Mouse (Mus musculus): ENCODE data around the gene Amigo1.
"Not testable (repeated sequence)": the region's sequence is repeated elsewhere in the genome, so short reads cannot be mapped to it uniquely, and the experiment has no call there.

Amigo1 gene

DNA sequence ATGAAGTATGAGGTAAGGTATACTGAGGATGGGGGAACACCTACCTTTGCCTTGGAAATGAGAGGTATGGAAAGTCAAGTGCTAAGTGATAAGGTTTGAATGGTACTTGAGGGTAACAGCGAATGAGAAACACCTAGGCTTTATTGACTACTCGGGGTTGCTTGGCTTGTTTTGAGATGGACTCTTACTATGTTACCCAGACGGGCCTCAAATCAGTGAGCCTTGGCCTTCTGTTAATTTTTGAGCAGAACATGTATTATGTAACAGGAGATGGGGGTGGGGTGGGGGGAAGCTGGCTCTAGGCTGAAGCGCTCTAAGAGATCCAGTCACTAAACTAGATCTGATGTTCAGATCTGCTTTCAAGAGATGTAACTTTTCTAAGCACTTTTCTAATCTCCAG is 45.5 kb downstream of the Amigo1 start:
- Histone ChIP-seq H3K27me3 (ENCODE audit: insufficient read depth, low read length) (peaks cover 13% of the 10 kb centered on the region), H3K36me3 (ENCODE audit: insufficient read depth, low read length) (no peaks in the 10 kb centered on the region), H3K9me3 (ENCODE audit: low read length) (no peaks in the 10 kb centered on the region), H3K4me3 (replicated peaks; ENCODE audit: low read length) (no peak overlapping the region), H3K4me1 (replicated peaks; ENCODE audit: low read depth, low read length) (peaks cover 21% of the 10 kb centered on the region)
- TF ChIP-seq NANOG (IDR thresholded peaks at IDR 0.05; ENCODE audit: borderline replicate concordance, low read length) (no peak), CTCF (conservative IDR thresholded peaks at IDR 0.05; ENCODE audit: low read length) (no peak), POU5F1 (IDR thresholded peaks at IDR 0.05; ENCODE audit: borderline replicate concordance, low read length) (no peak)

DNA sequence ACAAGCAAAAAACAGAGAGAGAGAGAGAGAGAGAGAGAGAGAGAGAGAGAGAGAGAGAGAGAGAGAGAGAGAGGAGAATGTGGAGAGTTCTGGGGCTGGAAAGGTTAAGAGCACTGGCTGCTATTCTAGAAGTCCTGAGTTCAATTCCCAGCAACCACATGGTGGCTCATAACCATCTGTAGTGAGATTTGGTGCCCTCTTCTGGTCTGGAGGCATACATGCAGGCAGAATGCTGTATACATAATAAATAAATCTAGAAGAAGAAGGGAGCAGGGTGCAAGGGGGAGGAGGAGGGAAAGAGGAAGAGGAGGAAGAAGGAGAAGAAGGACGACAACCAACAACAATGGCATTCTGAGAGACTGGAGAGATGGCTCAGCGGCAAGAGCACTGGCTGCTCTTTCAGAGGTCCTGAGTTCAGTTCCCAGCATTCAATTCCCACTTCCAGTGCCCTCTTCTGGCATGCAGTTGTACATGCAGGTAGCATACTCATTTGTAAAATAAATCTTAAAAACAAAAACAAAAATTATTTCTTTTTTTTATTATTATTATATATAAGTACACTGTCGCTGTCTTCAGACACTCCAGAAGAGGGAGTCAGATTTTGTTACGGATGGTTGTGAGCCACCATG is 51.5 kb downstream of the Amigo1 start:
- H3K9me3 ChIP-seq (ENCODE audit: low read length); H3K4me3 ChIP-seq (replicated peaks; ENCODE audit: low read length); H3K36me3 ChIP-seq (ENCODE audit: insufficient read depth, low read length); H3K4me1 ChIP-seq (replicated peaks; ENCODE audit: low read depth, low read length): not testable (repeated sequence)
- peaks cover 22% of the 10 kb centered on the region for H3K27me3 ChIP-seq (ENCODE audit: insufficient read depth, low read length)
- TF ChIP-seq CTCF (conservative IDR thresholded peaks at IDR 0.05; ENCODE audit: low read length): peak; percentile 28; the same call in 1 of the 2 replicates

DNA sequence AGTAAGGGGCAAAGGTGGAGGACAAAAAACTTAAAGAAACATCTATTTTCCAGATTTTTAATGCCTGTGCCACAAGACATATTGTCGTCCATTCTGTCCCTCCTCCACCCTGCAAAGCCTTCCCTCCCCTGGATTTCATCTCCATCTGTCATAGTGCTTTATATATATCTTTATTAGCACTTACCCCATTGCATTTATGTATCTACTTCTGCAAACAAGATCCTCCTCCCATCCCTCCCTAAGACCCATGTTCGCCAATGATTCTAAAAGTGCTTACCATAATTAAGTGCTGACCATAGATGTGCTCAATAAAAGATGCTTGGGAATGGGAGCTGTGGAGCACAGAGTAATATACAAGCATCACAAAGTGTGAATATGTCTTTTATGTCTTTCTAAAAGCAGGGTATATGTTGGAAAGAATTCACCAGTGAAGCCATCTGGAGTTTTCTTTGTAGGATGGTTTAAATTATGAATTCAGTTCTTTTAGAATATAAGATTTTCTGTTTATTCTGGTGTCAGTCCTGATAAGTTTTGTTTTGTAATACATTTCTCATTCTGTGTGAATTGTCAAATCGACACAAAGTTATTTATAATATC is 55.2 kb downstream of the Amigo1 start:
- TF ChIP-seq NANOG (IDR thresholded peaks at IDR 0.05; ENCODE audit: borderline replicate concordance, low read length) (no peak), CTCF (conservative IDR thresholded peaks at IDR 0.05; ENCODE audit: low read length) (no peak)
- Histone ChIP-seq H3K27me3 (ENCODE audit: insufficient read depth, low read length) (peaks cover 22% of the 10 kb centered on the region), H3K4me3 (replicated peaks; ENCODE audit: low read length) (no peak overlapping the region), H3K4me1 (replicated peaks; ENCODE audit: low read depth, low read length) (peaks cover 9% of the 10 kb centered on the region; the same call in 1 of the 2 replicates), H3K36me3 (ENCODE audit: insufficient read depth, low read length) (no peaks in the 10 kb centered on the region), H3K9me3 (ENCODE audit: low read length) (peaks cover 14% of the 10 kb centered on the region)
